Mouse (Mus musculus) liver, adult (tissue): Measurements from ENCODE around the gene H2-M10.3.
"Not testable (repeated sequence)": the region's sequence is repeated elsewhere in the genome, so short reads cannot be mapped to it uniquely, and the experiment has no call there.

Source experiments
- GATA4 ChIP-seq: IDR thresholded peaks from 2 replicates; pipeline ENCODE4 v1.6.1; 2014; ENCODE audit warnings: mild to moderate bottlenecking, low read length; ENCODE audit not compliant: insufficient replicate concordance

The H2-M10.3 gene

DNA sequence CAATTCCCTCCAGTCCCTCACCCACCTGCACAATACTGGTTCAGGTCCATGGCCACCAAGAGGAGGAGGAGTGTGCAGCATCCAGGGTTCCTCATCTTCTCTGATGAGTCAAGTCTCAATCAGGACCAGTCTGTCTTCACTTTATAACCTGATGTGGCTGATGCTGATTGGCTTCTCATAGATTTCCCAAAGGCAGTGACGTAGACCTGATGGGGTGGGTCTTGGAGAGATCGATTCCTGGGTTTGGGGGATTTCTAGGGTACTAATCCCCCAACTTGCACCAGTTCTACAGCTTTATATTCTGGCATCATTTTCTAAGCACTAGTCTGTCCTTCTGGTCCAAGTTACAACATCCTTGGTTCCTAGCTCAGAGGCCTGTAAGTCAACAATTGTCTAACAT lies at the start of gene H2-M10.3:
H2-M10.3 (minus strand) TSS at position 101 of the 400 bp plus-strand sequence.
- not testable (repeated sequence) for TF ChIP-seq GATA4

GRCm38 (mm10) chr17:36417416-36417815 lies 49.2 kb upstream of the H2-M10.3 start:
- no peak for TF ChIP-seq GATA4

DNA sequence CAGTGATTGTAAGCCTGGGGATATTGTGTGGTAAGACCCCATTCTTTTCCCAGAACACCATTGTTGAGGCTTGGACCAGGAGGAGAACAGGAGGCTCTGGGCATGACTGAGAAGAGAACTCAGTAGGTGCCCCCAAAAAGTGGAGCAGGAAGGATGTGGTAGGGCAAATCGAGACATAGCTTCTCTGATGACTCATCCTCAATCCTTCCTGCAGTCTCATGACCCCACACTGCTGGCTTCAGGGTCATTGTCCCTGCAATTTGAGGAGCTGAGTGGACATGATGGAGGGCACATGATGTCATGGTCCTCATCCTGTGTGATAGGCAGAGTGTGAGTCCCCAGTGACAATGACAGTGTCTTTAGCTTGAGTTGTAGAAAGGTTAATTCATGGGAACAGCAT lies 47.2 kb upstream of the H2-M10.3 start:
- no peak for TF ChIP-seq GATA4

- no peak for TF ChIP-seq GATA4
Measured at GRCm38 (mm10) chr17:36414361-36414760, 46.1 kb upstream of the H2-M10.3 start.

- no peak for TF ChIP-seq GATA4
Measured at GRCm38 (mm10) chr17:36389907-36390306, 21.7 kb upstream of the H2-M10.3 start.

- TF ChIP-seq GATA4: no peak
Measured at GRCm38 (mm10) chr17:36355763-36356162, 12.5 kb downstream of the H2-M10.3 start.

- no peak for TF ChIP-seq GATA4
Measured at GRCm38 (mm10) chr17:36326055-36326454, 42.2 kb downstream of the H2-M10.3 start, which contains the start of gene H2-M10.1. Gene H2-M10.1 (minus strand): TSS chr17:36326155.

GRCm38 (mm10) chr17:36315689-36316253 lies 52.4 kb downstream of the H2-M10.3 start:
- TF ChIP-seq GATA4: no peak

GRCm38 (mm10) chr17:36315041-36315688 lies 53.1 kb downstream of the H2-M10.3 start:
- no peak for TF ChIP-seq GATA4
